Mouse (Mus musculus): ENCODE measurements around the gene Lrrc36.

Lrrc36 gene

DNA sequence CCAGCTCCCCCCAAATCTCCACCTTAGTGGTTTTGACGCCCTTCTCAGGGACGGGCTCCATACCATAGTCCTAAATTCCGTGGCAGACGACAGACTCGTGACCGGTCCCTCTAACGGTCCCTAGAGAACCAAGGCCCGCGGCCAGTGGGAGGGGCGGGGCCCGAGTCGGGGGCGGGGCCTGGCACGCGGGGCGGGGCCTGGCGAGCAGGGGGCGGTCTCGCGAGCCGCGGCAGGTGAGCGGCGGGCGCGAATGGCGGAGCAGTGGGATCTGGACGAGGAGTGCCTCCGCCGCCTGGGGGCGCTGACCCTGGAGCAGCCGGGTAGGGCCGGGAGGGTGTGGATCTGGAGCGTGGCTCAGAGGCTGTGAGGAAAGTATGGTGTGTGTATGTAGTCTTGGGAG lies at the start of gene Lrrc36, which contains the start of gene Kctd19:
Gene Lrrc36 (plus strand): TSS at position 181 of the 400 bp plus-strand sequence.
Gene Kctd19 (minus strand): TSS at position 112 of the 400 bp plus-strand sequence.
- DNase-seq: peak; percentile 72

DNA sequence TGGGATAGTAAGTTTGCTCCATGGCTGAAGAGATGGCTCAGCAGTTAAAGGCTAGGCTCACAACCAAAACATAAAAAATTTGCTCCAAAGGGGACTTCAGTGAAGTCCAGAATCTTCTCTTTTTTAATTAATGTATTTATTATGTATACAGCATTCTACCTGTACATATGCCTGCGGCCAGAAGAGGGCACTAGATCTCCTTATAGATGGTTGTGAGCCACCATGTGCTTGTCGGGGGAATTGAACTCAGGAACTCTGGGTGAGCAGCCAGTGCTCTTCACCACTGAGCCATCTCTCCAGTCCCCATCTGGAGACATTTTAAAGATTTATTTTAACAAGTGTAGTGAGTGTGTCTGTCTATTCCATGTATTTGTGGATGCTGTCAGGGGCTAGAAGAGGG lies 46.3 kb upstream of the Lrrc36 start:
- DNase-seq: no peak

DNA sequence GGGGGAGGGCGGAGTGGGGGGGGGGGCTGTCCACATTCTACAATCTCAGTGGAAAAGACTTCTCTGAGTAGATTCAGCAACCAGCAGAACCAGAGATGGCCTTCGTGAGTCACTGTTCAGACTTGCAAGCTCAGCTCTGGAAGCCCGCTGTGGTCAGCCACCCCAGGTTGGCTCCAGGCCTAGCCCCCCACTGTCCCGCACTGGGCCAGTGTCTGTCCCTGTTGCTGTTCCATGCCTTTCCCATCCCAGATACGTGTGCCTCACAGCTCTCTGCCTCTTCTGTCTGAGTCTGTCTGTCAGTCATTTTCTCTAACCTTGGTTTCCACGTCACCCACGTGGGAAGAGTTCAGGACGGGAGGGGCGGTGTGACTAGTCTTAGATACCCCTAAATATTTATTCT lies 40.9 kb upstream of the Lrrc36 start:
- DNase-seq: no peak

DNA sequence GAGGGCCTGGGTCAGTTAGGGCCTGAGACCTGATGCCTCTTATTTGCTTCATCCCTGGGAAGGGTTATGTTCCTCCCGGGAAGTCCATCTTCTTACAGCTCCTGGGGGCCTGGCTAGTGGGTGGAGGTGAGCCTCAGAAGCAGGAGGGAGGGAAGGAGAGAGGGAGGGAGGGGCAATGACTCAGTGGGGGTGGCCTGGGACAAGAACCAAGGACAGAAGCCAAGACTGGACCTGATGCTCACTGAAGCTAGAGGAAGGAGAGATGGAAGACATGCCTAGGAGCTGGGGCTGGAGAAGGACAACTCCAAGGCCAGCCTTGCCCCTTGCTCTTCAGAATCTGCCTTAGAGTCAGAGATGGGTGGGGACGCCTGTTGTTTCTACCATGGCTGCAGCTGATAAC lies 40.3 kb upstream of the Lrrc36 start, which contains the start of gene Plekhg4:
Gene Plekhg4 (plus strand): TSS at position 243 of the 400 bp plus-strand sequence.
- DNase-seq: no peak

DNA sequence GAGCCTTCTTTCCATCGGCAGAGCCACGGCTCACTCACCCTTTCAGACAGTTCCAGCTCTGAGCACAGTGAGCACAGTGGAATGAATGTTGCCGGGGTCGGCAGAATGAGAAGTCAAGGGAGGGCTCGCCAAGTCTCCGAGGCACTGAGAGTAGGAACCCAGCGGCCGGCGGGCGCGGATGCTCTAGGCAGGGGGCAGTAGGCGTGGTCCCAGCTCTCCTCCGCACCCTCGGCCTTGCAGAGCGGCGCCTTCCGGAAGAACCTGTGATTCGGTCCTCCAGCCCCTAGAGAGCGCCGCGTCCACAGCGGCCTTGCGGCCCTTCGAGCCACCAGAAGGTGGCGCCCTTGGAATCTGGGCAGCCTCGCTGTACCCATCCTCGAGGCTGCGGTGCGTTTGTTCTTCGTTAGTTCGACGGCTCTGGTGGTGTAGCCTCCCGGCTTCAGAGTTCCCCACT lies 38.8 kb upstream of the Lrrc36 start:
- peak; percentile 43 for DNase-seq

DNA sequence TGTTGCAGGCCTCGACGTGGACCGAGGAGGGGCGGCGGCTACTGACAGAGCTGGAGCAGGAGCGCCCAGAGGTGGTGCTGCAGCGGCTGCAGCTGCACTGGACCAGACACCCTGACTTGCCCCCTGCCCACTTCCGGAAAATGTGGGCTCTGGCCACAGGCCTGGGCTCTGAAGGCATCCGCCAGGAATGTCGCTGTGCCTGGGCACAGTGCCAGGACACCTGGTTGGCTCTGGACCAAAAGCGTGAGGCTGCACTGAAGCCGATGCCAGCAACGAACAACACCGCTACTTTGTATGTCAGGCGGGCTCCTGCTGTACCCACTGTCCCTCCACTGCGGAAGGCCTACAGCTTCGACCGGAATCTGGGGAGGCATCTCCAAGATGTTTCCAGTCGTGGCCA lies 34.7 kb upstream of the Lrrc36 start:
- peak; percentile 76 for DNase-seq

DNA sequence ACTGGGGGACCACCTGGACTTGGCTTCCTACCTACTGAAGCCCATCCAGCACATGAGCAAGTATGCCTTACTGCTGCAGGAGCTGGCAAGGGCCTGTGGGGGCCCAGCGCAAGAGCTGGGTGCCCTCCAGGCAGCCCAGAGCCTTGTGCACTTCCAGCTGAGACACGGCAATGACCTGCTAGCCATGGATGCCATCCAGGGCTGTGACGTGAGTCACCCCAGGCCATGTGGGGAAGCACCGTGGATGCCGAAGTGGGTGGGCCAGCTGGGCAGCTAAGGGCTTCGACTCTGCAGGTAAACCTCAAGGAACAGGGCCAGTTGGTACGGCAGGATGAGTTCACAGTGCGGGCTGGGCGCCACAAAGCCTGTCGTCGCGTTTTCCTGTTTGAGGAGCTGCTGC lies 33.1 kb upstream of the Lrrc36 start:
- no peak for DNase-seq

DNA sequence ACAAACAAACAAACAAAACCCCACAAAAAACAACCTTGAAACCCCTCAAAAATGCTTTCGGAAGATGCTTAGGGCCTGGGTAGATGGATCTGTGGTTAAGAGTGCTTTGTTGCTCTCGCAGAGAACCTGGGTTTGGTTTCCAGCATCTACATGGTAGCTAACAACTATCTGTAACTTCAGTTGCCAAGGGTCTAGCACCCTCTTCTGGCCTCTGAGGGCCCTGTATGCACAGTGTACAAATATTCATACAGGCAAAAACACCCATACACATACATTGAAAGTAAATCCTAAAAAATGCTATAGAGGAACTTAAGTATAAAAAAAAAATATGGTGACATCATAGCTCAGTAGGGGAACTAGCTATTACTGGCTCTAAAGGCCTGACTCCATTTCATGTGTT lies 29.3 kb upstream of the Lrrc36 start:
- no peak for DNase-seq

DNA sequence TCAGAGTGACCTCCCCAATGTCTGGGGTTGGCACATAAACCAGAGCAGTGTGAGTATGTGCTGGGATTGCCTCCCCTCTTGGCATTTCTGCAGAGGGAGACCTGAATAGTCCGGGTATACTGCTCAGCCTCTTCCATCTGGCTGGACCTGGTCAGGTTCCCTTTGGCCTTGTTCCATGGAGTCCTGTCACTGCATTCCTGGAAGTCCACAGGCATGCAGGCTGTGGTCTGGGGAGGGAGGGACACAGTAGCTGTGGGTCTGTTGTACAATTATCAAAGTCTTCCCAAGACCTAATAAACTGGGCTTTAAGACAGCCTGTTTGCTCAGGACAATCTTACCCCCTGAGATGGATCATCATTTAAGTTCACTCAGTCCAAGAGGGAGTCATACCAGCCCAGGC lies 26.2 kb upstream of the Lrrc36 start:
- DNase-seq: peak; percentile 42

DNA sequence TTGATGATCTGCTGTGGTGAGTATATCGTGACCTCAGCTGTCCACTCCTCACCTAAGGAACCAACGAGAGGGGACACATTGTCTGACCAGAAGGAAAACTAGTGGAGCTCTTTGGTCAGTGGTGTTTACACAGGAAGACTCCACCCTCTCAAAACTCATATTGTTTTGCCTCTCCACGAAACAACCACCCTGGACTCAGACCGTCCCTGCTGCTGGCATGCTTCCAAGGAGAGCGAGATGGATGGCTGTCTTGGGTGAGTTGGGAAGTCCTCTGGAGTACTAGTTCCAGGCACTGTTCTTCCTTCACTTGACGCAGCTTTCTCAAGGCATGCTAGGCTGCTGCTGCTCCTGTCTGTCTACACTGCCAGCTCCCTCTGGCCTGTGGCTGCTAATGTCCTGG lies 24.3 kb upstream of the Lrrc36 start:
- peak; percentile 68 for DNase-seq

DNA sequence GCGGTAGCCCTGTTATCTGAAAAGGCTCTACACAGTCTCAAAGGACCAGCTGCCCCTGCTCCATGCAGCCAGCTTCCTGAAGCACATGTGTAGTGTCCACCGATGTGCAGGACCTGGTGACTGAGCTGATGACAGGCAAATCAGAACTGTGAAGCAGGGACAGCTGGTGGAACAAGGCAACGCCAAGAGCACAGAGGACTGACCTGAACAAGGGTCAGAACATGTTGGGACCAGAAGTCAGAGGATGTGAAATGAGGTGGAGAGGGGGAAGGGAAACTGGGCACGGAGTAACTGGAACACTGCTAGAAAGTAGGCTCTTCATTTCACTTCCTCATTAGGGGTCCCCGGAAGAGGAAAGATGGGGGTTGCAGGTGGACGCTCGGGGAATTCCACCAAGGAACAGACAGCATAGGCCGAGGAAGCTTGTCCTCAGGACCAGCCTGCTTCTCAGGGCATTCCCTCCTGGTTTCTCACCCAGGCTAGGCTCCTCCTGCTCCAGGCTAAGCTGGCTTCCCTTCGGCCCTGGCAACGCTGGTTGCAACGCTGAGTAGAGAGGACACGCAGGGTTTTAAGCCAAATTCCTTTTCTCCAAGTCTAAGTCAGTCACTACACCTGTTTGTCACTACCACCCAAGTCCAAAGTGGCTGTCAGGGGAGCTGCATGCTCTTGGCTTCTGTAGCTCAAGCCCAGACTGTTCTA lies 20.1 kb upstream of the Lrrc36 start:
- peak; percentile 18 for DNase-seq

DNA sequence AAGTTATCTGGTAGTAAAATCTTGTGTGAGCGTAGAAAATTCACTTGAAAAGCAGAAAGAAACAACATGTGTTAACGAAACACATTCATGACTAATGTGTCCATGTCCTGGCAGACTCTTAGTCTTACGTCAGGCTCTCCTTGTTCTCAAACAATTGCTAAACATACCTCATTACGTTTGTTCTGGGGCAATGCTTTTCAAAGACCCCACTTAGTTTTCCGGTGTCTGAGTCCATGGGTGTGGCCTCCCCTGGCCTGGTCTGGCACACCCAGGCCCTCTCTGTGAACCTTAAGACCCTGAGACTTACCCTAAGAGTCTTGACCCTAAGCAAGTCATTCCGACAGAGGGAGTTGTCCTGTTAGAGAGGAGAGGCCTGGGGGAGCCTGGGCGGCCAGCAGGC lies 19.5 kb upstream of the Lrrc36 start:
- DNase-seq: peak; percentile 42

DNA sequence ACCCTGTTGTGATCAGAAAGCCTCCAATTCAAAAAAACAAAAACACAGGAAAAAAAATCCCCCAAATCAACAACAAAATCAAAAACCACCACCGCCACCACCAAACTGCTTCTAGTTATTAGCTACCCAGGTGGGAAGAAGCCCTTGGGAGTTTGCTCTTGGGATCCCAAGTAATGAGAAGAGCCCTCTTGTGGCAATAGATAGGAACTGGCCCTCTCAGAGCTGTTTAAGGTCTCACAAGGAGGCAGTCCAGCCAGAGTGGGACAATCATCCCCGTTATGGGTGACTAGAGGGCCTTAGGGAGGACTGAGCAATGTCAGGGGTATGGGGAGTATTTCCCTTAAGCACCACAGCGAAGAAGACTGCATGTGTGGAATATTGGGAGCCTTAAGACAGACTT lies 15.6 kb upstream of the Lrrc36 start:
- DNase-seq: peak; percentile 68

DNA sequence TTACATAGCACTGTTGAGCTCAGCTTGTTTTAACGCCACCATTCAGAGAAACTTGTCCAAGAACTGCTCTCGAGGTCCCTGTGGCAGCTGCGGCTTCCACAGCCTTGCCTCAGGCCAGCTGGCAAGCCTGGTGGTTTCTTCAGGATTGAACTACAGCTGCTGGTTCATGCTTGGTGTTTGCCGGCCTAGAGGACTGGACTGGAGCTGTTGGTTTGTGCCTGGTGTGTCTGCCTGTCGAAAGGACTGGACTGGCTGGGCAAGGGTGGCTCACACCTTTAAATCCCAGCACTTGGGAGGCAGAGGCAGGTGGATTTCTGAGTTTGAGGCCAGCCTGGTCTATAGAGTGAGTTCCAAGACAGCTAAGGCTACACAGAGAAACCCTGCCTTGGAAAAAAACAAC lies 13.4 kb upstream of the Lrrc36 start:
- DNase-seq: no peak

DNA sequence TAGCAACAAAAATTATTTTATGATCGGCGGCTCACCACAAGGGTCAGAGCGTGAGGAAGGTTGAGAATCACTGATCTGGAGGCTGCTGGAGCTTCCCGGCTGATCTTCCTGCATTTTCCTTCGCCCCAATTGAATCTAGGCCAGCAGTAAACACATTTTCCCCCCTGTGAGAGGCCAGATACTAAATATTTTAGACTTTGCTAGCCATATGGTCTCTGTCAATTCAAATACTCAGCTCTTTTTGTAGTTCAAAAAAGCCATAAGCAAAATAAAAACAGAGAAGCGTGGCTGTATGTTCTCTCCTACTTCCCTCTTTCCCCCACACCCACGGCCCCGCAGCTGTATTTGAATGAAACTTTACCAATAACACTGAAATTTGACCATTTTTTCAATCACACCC lies 9.9 kb upstream of the Lrrc36 start:
- no peak for DNase-seq

DNA sequence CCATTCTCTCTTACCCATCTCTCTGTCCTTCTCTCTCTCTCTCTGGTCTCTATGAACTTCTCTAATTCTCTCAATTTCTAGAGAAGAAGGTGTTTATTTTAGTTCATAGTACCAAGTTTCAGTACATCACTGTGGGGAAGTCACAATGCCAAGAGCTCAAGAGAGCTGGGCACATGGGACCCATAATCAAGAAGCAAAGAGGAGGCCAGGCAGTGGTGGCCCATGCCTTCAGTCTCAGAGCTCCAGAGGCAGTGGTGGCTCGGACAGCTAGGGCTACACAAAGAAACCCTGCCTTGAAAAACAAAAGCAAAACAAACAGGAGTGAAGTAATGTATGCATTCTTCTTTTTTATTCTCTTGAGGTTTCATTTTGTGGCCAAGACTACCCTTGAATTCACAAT lies 8.9 kb upstream of the Lrrc36 start:
- DNase-seq: no peak

DNA sequence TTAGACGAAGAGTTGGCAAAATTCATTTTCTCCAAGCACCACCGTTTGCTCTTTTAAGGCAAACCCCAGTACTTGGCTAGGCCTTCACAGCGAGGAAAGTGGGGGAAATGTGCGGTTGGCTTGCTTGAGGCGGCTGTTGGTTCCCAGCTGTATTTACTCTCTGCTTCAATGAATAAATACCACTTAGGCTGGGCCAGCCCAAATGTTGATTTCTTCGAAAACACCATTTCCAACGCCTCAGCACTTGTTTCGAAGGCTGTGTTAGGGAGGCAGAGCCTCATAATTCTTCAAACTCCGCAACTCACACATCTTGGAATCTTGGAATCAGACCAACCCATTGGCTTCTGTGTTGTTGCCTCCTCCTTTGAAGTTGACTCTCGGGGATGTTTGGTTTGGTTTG lies 7.0 kb upstream of the Lrrc36 start:
- peak; percentile 12 for DNase-seq

DNA sequence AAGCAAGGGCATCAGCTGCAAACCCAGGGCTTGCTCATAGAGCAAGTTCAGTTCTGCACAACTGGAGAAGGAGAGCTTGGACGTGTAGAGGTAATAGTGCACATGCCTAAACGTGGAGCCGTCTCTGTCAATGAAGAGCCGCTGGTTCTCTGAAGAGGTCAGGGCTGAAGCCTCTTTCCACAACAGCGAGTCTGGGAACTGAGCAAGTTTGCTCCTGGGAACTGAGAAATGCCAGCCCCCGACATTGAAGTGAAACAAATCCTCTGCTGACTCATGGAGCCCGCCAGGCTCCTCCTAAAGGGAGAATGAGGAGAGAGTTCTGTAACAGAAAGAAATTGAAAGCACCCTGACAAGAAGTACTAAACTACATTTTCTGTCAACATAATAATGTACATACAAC lies 5.0 kb upstream of the Lrrc36 start:
- no peak for DNase-seq

DNA sequence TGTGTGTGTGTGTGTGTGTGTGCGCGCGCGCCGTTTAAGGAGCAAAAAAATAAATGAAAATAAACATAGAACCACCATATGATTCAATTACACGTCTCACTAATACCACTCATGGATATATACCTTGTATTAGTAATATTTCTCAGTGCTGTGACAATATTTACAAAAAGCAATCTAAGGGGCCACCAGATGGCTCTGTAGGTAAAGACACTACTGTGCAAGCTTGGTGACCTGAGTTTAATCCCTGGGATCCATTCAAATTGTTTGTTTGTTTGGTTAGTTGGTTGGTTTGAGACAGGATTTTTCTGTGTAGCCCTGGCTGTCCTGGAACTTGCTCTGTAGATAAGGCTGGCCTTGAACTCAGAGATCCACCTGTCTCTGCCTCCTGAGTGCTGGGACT lies 3.4 kb upstream of the Lrrc36 start:
- DNase-seq: no peak

DNA sequence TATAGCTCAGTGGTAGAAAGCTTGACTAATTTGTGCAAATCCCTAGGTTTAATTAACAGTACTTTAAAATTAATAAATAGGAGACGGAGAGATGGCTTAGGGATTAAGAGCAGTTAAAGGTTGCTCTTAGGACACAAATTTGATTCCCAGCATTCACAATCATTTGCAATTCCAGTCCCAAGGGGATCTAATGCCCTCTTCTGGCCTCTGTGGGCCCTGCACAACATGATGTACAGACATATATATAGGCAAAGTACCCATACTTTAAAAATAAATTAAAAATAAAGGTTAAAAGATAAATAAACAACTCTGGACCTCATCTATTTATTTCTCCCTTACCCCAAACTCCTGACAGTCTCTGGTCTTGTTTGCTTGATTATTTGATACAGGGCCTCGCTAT lies 5.6 kb downstream of the Lrrc36 start:
- peak; percentile 18 for DNase-seq

DNA sequence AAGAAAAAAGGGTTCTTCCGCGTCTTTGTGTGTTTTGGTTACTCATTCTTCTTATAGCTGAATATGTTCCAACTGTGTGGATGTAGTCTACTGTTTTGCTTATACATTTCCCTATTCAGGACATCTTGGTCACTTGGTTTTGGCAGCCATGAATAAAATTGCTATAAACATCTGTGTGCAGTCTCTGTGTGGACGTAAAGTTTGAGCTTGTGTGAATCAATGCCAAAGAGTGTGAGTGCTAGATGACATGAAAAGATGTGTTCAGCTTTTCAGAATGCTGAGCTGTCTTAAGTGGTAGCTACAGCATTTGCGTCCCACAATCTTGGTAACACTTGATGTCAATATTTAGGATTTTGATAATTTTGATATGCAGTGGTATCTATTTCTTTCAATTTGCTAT lies 6.4 kb downstream of the Lrrc36 start:
- DNase-seq: no peak

DNA sequence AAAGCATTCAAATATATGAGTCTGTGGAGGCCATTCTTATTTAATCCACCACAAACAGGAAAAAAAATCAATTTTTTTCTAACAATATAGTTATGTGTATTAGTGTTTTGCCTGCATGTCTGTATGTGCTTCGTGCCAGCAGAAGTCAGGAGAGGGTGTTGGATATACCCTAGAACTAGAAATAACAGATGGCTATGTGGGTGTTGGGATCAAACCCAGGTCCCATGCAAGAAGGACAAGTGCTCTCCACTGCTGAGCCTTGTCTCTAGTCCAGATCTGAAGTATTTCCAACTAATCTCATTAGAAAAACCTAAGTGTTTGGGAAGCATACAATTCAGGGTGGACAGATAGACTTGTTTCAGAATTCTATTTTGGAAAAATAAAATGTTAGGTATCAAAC lies 8.6 kb downstream of the Lrrc36 start:
- DNase-seq: no peak

DNA sequence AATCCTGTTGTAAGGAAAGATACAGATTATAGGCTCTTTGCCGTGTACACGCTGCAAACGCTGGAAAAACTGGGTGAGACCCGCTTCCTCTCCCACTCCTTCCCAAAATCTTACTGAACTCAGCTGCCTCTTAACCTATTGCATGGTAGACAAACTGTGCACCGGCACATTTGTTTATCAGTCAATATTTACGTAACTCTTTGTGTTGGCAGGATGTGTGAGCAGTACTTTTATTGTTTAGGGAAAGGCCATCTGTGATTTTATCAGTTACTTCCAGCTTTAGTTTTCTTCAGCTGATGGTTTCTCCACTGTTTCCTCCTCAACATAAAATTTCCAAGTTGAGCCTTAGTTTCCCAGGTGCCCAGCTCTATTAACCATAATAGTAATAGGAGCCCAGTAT lies 13.5 kb downstream of the Lrrc36 start:
- DNase-seq: no peak

DNA sequence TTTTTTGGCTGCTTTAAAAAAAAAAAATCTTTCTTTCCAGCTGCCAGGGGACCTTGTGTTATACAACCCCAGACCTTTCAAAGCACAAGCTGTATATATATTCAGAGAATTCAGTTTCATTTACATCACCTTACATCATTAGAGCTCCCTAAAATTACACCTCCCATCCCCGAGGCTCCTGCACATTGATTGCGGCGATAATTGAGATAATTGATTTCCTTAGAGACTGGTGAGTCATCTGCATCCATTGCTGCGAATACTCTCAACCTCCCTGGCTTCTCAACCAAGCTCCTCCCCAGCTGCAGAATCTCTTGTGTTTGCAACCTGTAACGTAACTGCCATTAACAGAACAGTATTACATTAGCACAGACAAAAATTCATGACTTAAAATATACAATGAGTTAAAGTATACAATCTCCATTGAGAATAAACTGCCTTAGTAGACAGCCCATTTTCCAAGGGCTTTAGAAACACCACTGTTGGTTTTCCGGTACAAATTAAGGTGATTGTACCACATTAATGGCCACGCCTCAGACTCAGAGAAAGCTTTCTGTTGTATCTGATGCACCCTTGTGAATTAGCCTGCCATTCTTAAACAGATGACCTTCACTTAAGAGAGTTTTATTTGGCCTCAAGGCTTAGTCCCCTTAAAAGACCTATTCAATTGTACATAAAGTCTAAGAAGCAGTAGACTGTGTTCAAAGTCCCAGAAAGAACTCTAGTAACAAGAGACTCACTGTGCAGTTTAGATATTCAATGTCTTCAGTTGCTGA lies 18.6 kb downstream of the Lrrc36 start:
- no peak for DNase-seq
